Mouse (Mus musculus): ENCODE results near the gene Arhgap29. TPM values are rescaled to one million over a fixed set of nuclear protein-coding genes. Genes with fewer than 3 reads are reported as not detected.

Arhgap29 gene
- total RNA-seq (2021): 10 to 100 TPM; 14.0 to 16.9 TPM
- long read RNA-seq, experiment 1, full-length matches to known transcripts: 2 of 4 reads
- long read RNA-seq, experiment 1, partial matches to known transcripts: 2 of 4 reads
- long read RNA-seq, experiment 1, other reads (novel, unspliced or antisense): 0 of 4 reads
- long read RNA-seq, experiment 2, full-length matches to known transcripts: 2 of 5 reads
- long read RNA-seq, experiment 2, partial matches to known transcripts: 0 of 5 reads
- long read RNA-seq, experiment 2, other reads (novel, unspliced or antisense): 3 of 5 reads

- H3K27ac ChIP-seq: peak within 1 kb of the TSS; percentile 83
- DNase-seq (ENCODE audit: low spot score in 2 of 2): no peak
- TF ChIP-seq CTCF (conservative IDR thresholded peaks at IDR 0.05): no peak
- H3K4me3 ChIP-seq: peak within 1 kb of the TSS; percentile 59
These were observed at the start of gene Arhgap29 for GRCm38 (mm10) chr3:121952041-121952591. TSS of gene Arhgap29 (plus strand) at chr3:121952541.

- DNase-seq (ENCODE audit: low spot score in 2 of 2): no peak
- TF ChIP-seq CTCF (conservative IDR thresholded peaks at IDR 0.05): no peak
- H3K4me3 ChIP-seq: no peak overlapping the region
- H3K27ac ChIP-seq: no peak overlapping the region
These were observed 49.6 kb upstream of the Arhgap29 start for GRCm38 (mm10) chr3:121902729-121903128.

GRCm38 (mm10) chr3:121903286-121903685 lies 49.1 kb upstream of the Arhgap29 start:
- DNase-seq (ENCODE audit: low spot score in 2 of 2): no peak
- H3K27ac ChIP-seq: no peak overlapping the region
- TF ChIP-seq CTCF (conservative IDR thresholded peaks at IDR 0.05): no peak
- H3K4me3 ChIP-seq: no peak overlapping the region

- DNase-seq (ENCODE audit: low spot score in 2 of 2): no peak
- H3K27ac ChIP-seq: no peak overlapping the region
- no peak overlapping the region for H3K4me3 ChIP-seq
- TF ChIP-seq CTCF (conservative IDR thresholded peaks at IDR 0.05): no peak
These were observed 48.6 kb upstream of the Arhgap29 start for GRCm38 (mm10) chr3:121903695-121904094.

GRCm38 (mm10) chr3:121904476-121904875 lies 47.9 kb upstream of the Arhgap29 start:
- Histone ChIP-seq H3K27ac (no peak overlapping the region), H3K4me3 (no peak overlapping the region)
- no peak for TF ChIP-seq CTCF (conservative IDR thresholded peaks at IDR 0.05)
- DNase-seq (ENCODE audit: low spot score in 2 of 2): no peak

GRCm38 (mm10) chr3:121906623-121907022 lies 45.7 kb upstream of the Arhgap29 start:
- Histone ChIP-seq H3K27ac (peak overlapping the region; percentile 10; the same call in 1 of the 2 replicates), H3K4me3 (no peak overlapping the region)
- no peak for TF ChIP-seq CTCF (conservative IDR thresholded peaks at IDR 0.05)
- DNase-seq (ENCODE audit: low spot score in 2 of 2): no peak

GRCm38 (mm10) chr3:121909155-121909554 lies 43.2 kb upstream of the Arhgap29 start:
- Histone ChIP-seq H3K27ac (peak overlapping the region; percentile 28; the same call in 1 of the 2 replicates), H3K4me3 (no peak overlapping the region)
- no peak for TF ChIP-seq CTCF (conservative IDR thresholded peaks at IDR 0.05)
- DNase-seq (ENCODE audit: low spot score in 2 of 2): peak in 1 of 2 experiments; percentile 25

GRCm38 (mm10) chr3:121913476-121913875 lies 38.9 kb upstream of the Arhgap29 start:
- DNase-seq (ENCODE audit: low spot score in 2 of 2): no peak

GRCm38 (mm10) chr3:121914459-121915185 lies 37.7 kb upstream of the Arhgap29 start:
- Histone ChIP-seq H3K4me3 (no peak overlapping the region), H3K27ac (peak overlapping the region; percentile 66)
- DNase-seq (ENCODE audit: low spot score in 2 of 2): no peak
- TF ChIP-seq CTCF (conservative IDR thresholded peaks at IDR 0.05): no peak

More at GRCm38 (mm10) chr3:121913476-121913875, 38.9 kb upstream of the Arhgap29 start:
- Histone ChIP-seq H3K4me3 (no peak overlapping the region), H3K27ac (peak overlapping the region; percentile 66; the same call in 1 of the 2 replicates)
- no peak for TF ChIP-seq CTCF (conservative IDR thresholded peaks at IDR 0.05)

- TF ChIP-seq CTCF (conservative IDR thresholded peaks at IDR 0.05): no peak
- no peak for DNase-seq (ENCODE audit: low spot score in 2 of 2)
- Histone ChIP-seq H3K4me3 (no peak overlapping the region), H3K27ac (peak overlapping the region; percentile 66)
These were observed 37.1 kb upstream of the Arhgap29 start for GRCm38 (mm10) chr3:121915191-121915590.

- no peak for TF ChIP-seq CTCF (conservative IDR thresholded peaks at IDR 0.05)
- H3K4me3 ChIP-seq: no peak overlapping the region
- no peak overlapping the region for H3K27ac ChIP-seq
- no peak for DNase-seq (ENCODE audit: low spot score in 2 of 2)
These were observed 35.4 kb upstream of the Arhgap29 start for GRCm38 (mm10) chr3:121916802-121917532.

GRCm38 (mm10) chr3:121917658-121918057 lies 34.7 kb upstream of the Arhgap29 start:
- DNase-seq (ENCODE audit: low spot score in 2 of 2): no peak
- Histone ChIP-seq H3K4me3 (no peak overlapping the region), H3K27ac (no peak overlapping the region)
- no peak for TF ChIP-seq CTCF (conservative IDR thresholded peaks at IDR 0.05)

GRCm38 (mm10) chr3:121919961-121920360 lies 32.4 kb upstream of the Arhgap29 start:
- DNase-seq (ENCODE audit: low spot score in 2 of 2): no peak
- TF ChIP-seq CTCF (conservative IDR thresholded peaks at IDR 0.05): no peak
- H3K4me3 ChIP-seq: no peak overlapping the region
- H3K27ac ChIP-seq: no peak overlapping the region

Measured in layer of hippocampus, adult 2 months (tissue).